Mouse (Mus musculus) c-Kit-negative CD71-positive TER-119-positive erythroid progenitor cells, embryonic 14.5 days (primary cell): Measurements from ENCODE around the gene Alx1.

Experiments used
- DNase-seq: peaks from one replicate; pipeline ENCODE4 v3.0.0-alpha.2; 2013; ENCODE audit warnings: low read depth, low spot score

Gene Alx1

GRCm38 (mm10) chr10:103029730-103030490 is at the start of gene Alx1:
Gene Alx1, minus strand, starts transcription at chr10:103030215.
- no peak for DNase-seq

GRCm38 (mm10) chr10:103049593-103049992 is 19.6 kb upstream of the Alx1 start:
- no peak for DNase-seq

- DNase-seq: no peak
Measured at GRCm38 (mm10) chr10:103046623-103047022, 16.6 kb upstream of the Alx1 start.

GRCm38 (mm10) chr10:103045019-103045418 is 15.0 kb upstream of the Alx1 start:
- no peak for DNase-seq

GRCm38 (mm10) chr10:103035002-103035640 is 5.1 kb upstream of the Alx1 start:
- no peak for DNase-seq

GRCm38 (mm10) chr10:103030931-103031330 is 916 bp upstream of the Alx1 start:
- DNase-seq: no peak

GRCm38 (mm10) chr10:103029132-103029729 is 784 bp downstream of the Alx1 start:
- no peak for DNase-seq

GRCm38 (mm10) chr10:103028253-103029131 is 1.5 kb downstream of the Alx1 start:
- no peak for DNase-seq

- no peak for DNase-seq
Measured at GRCm38 (mm10) chr10:103027931-103028252, 2.1 kb downstream of the Alx1 start.

GRCm38 (mm10) chr10:103027226-103027930 is 2.6 kb downstream of the Alx1 start:
- DNase-seq: no peak

- no peak for DNase-seq
Measured at GRCm38 (mm10) chr10:103026636-103027225, 3.3 kb downstream of the Alx1 start.

- no peak for DNase-seq
Measured at GRCm38 (mm10) chr10:103002556-103002955, 27.5 kb downstream of the Alx1 start.

- no peak for DNase-seq
Measured at GRCm38 (mm10) chr10:103000902-103001301, 29.1 kb downstream of the Alx1 start.

- no peak for DNase-seq
Measured at GRCm38 (mm10) chr10:102999584-102999983, 30.4 kb downstream of the Alx1 start.

- no peak for DNase-seq
Measured at GRCm38 (mm10) chr10:102975106-102975505, 54.9 kb downstream of the Alx1 start.

GRCm38 (mm10) chr10:102959602-102960001 is 70.4 kb downstream of the Alx1 start:
- no peak for DNase-seq
